Mouse (Mus musculus): ENCODE data around the gene Tm2d1.

The Tm2d1 gene

DNA sequence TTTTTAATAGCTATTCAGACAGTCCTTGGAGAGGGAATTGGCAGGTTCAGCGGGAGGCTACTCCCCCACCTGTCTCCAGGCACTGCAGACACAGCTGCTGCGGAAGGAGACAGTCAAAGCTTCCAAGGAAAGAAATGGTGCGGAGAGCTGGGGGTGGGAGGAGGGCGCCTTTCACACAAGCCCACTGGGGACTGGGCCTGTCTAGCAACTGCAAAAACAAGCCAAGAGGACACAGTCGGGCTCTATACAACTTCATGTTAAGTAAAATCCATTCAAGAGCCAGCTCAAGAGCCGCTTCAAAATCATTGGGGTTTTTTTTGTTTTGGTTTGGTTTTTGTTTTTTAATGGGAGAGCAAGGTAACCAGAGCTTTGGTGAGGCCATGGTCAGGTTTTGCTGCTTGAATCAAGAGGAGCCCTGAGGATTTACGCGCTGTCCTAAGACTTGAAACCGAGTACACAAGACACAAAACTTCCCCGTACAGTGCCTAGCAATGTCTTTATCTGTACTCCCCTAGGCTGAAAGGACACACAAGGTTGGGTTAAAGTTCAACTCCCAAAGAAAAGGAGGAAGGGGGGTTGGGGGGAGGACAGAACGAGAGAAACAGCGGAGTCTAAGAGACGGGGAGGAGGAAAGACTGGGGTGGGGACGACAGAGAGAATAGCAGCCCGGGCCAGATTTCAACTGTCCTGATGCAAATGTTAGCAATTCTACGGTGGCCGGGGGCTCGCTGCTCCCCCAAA lies 61.6 kb downstream of the Tm2d1 start:
- no peak for DNase-seq (ENCODE audit: low read depth, low spot score)

DNA sequence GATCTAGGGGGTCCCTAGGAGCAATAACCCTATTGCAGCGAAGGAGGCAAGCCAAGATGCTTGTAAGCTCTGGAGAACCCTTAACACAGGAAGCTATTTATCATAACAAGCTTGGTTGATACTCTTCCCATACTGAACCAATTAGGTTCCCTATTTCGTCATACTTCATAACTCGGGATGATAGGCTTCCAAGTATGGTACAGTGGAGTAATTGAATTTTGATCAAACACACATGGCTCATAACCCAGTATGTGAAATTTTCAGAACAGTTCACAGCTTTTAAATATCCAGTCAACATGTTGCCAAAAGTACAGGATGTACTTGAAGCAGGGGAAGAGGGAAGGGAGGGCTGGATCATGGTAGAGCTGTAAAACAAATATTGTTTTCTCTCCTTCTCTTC lies 64.3 kb downstream of the Tm2d1 start:
- DNase-seq (ENCODE audit: low read depth, low spot score) = no peak

DNA sequence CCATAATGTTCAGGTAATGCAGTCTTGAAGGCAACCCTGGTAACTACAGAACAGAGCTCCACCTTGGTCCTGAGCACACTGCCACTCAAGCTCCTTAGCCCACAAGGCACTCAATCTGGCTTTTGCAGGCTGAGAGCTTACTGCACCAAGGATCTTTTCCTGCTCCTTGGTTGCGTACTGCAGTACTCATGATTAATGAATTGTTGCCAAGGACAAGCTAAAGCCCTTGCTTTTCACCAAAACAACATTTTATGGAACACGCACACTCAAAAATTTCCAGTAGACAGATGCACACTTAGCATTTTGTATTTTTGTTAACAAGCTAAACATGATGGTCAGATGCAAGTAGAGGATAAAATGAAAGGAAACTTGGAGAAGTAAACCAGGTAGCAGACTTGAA lies 66.0 kb downstream of the Tm2d1 start:
- no peak for DNase-seq (ENCODE audit: low read depth, low spot score)
